Mouse (Mus musculus): ENCODE results near the gene Erg. TPM values are rescaled to one million over a fixed set of nuclear protein-coding genes. Genes with fewer than 3 reads are reported as not detected.

Erg gene
- polyA plus RNA-seq, 1 experiment from 2014 or later = 1.8 TPM

DNA sequence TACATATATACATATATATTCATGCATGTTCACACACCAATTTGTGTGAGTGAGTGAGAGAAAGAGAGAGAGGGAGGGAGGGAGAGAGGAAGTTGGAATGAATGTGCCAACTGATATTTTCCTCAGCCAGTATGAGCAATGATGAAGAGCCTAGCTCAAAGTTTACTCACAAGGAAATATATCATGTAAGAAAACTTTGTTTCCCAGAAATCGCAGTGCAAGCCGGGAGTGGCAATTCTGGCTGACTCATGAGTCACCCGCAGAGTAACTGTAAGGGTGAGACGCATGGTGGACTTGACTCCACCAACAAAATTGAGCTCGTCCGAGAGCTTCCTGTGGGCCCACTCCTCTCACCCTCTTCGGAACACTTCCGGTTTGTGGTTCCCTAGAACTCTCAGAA lies 149.8 kb downstream of the Erg start:
- DNase-seq (ENCODE audit: low spot score) (no peak), ATAC-seq (replicated peaks; ENCODE audit: low FRiP score) (no peak)
- no peaks in the 10 kb centered on the region for H3K27me3 ChIP-seq (ENCODE audit: control insufficient read depth, insufficient read depth, low read length)
- no peaks in the 10 kb centered on the region for H3K9me3 ChIP-seq (ENCODE audit: control insufficient read depth, low read length)
- no peaks in the 10 kb centered on the region for H3K4me1 ChIP-seq (replicated peaks; ENCODE audit: control insufficient read depth, insufficient read depth, low read length)
- WGBS = 84% methylated on average over 8 of the region's 8 CpGs
- H3K36me3 ChIP-seq (ENCODE audit: control insufficient read depth, insufficient read depth, low read length) = no peaks in the 10 kb centered on the region
- no peak overlapping the region for H3K4me2 ChIP-seq (ENCODE audit: low read depth, low read length, severe bottlenecking)
- no peak overlapping the region for H3K9ac ChIP-seq (ENCODE audit: low read length)
- H3K27ac ChIP-seq (ENCODE audit: low read depth, low read length) = no peak overlapping the region
- H3K4me3 ChIP-seq (ENCODE audit: low read depth, low read length) = no peak overlapping the region

DNA sequence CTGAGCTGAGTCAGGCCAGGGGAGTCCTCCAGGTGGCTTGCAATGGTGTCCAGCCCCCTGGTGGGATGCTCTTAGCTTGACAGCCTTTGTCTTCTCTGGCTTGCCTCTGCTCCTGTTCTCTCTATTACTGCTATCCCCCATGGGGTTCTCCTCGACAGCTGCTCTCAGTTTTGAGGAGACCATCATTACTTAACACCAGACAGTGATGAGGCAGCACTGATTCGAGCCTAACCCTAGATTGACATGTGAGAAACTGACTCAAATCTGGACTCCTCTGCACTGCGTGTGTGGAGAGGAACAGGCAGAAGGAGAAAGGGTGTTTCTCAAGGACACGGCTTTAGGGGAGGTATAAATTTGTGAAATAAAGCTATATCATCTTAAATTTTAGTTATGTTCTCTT lies 150.3 kb downstream of the Erg start:
- Histone ChIP-seq H3K4me3 (ENCODE audit: low read depth, low read length) (no peak overlapping the region), H3K9me3 (ENCODE audit: control insufficient read depth, low read length) (no peaks in the 10 kb centered on the region), H3K27ac (ENCODE audit: low read depth, low read length) (no peak overlapping the region), H3K9ac (ENCODE audit: low read length) (no peak overlapping the region), H3K27me3 (ENCODE audit: control insufficient read depth, insufficient read depth, low read length) (no peaks in the 10 kb centered on the region), H3K4me1 (replicated peaks; ENCODE audit: control insufficient read depth, insufficient read depth, low read length) (no peaks in the 10 kb centered on the region), H3K4me2 (ENCODE audit: low read depth, low read length, severe bottlenecking) (no peak overlapping the region), H3K36me3 (ENCODE audit: control insufficient read depth, insufficient read depth, low read length) (no peaks in the 10 kb centered on the region)
- DNase-seq (ENCODE audit: low spot score) = no peak
- no peak for ATAC-seq (replicated peaks; ENCODE audit: low FRiP score)
- WGBS = 72% methylated on average over 4 of the region's 4 CpGs

DNA sequence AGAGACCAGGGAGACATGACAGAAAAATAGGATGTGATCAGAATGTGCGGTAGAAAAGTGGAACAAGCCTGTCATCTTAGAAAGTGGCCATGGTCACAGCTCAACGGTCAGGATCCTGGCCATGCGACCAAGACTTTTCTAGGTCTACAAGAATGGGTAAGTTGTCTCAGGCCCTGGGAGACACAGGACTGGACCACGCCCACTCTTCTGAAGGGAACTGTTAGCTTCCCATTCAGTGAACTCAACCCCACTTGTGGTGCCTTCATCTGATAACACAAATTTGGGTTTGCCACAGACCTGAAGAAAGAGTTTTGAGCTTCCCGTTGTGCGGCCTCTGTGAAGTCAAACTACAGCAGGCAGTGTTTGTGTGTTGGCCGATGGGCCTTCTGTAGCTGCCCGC lies 152.0 kb downstream of the Erg start:
- DNase-seq (ENCODE audit: low spot score) (no peak), ATAC-seq (replicated peaks; ENCODE audit: low FRiP score) (no peak)
- H3K9ac ChIP-seq (ENCODE audit: low read length) = no peak overlapping the region
- no peaks in the 10 kb centered on the region for H3K9me3 ChIP-seq (ENCODE audit: control insufficient read depth, low read length)
- H3K4me2 ChIP-seq (ENCODE audit: low read depth, low read length, severe bottlenecking) = no peak overlapping the region
- no peak overlapping the region for H3K27ac ChIP-seq (ENCODE audit: low read depth, low read length)
- no peak overlapping the region for H3K4me3 ChIP-seq (ENCODE audit: low read depth, low read length)
- WGBS = 92% methylated on average over 8 of the region's 8 CpGs
- no peaks in the 10 kb centered on the region for H3K36me3 ChIP-seq (ENCODE audit: control insufficient read depth, insufficient read depth, low read length)
- no peaks in the 10 kb centered on the region for H3K27me3 ChIP-seq (ENCODE audit: control insufficient read depth, insufficient read depth, low read length)
- no peaks in the 10 kb centered on the region for H3K4me1 ChIP-seq (replicated peaks; ENCODE audit: control insufficient read depth, insufficient read depth, low read length)

DNA sequence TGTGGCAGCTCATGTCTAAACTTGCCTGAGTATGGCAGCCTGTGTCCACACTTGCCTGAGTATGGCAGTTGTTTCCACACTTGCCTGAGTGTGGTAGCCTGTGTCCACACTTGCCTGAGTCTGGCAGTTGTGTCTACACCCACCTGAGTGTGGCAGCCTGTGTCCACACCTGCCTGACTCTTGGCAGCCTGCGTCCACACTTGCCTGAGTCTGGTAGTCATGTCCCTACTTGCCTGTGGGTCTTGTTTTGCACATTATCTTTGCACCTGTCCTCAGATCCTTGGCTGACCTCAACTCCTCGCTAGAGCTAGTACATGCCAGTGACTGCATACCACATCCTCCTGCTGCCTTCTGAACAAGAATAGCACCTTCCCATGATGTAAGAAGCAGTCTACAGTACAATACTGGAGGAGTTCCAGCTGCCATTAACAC lies 153.8 kb downstream of the Erg start:
- DNase-seq (ENCODE audit: low spot score) = no peak
- 92% methylated on average over 2 of the region's 2 CpGs for WGBS
- H3K27ac ChIP-seq (ENCODE audit: low read depth, low read length) = no peak overlapping the region
- no peak for ATAC-seq (replicated peaks; ENCODE audit: low FRiP score)
- H3K4me2 ChIP-seq (ENCODE audit: low read depth, low read length, severe bottlenecking) = no peak overlapping the region
- H3K4me3 ChIP-seq (ENCODE audit: low read depth, low read length) = no peak overlapping the region
- H3K9ac ChIP-seq (ENCODE audit: low read length) = no peak overlapping the region
- H3K36me3 ChIP-seq (ENCODE audit: control insufficient read depth, insufficient read depth, low read length) = no peaks in the 10 kb centered on the region
- no peaks in the 10 kb centered on the region for H3K4me1 ChIP-seq (replicated peaks; ENCODE audit: control insufficient read depth, insufficient read depth, low read length)
- H3K27me3 ChIP-seq (ENCODE audit: control insufficient read depth, insufficient read depth, low read length) = no peaks in the 10 kb centered on the region
- no peaks in the 10 kb centered on the region for H3K9me3 ChIP-seq (ENCODE audit: control insufficient read depth, low read length)

DNA sequence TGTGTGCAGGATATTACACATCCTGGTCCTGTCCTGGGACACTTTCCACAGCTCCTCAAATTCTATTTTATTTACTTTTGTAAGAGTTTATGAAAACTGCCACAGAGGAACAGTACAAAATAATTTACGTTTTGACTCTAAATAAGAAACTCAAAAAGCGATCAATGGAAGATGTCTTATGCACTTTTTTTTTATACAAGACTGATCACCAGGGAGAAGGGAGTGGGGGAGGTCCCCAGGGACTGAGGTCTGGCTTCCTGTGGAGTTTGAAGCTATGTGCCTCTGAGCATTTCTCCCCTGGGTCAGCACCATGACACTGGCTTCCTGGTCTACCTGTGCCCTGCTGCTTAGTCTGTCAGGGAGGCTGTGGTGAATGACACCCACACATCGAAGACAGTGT lies 156.5 kb downstream of the Erg start:
- Histone ChIP-seq H3K36me3 (ENCODE audit: control insufficient read depth, insufficient read depth, low read length) (no peaks in the 10 kb centered on the region), H3K9ac (ENCODE audit: low read length) (no peak overlapping the region), H3K4me1 (replicated peaks; ENCODE audit: control insufficient read depth, insufficient read depth, low read length) (no peaks in the 10 kb centered on the region), H3K27me3 (ENCODE audit: control insufficient read depth, insufficient read depth, low read length) (no peaks in the 10 kb centered on the region), H3K4me2 (ENCODE audit: low read depth, low read length, severe bottlenecking) (no peak overlapping the region), H3K27ac (ENCODE audit: low read depth, low read length) (no peak overlapping the region), H3K9me3 (ENCODE audit: control insufficient read depth, low read length) (no peaks in the 10 kb centered on the region), H3K4me3 (ENCODE audit: low read depth, low read length) (no peak overlapping the region)
- ATAC-seq (replicated peaks; ENCODE audit: low FRiP score) (no peak), DNase-seq (ENCODE audit: low spot score) (no peak)
- 93% methylated on average over 3 of the region's 3 CpGs for WGBS

DNA sequence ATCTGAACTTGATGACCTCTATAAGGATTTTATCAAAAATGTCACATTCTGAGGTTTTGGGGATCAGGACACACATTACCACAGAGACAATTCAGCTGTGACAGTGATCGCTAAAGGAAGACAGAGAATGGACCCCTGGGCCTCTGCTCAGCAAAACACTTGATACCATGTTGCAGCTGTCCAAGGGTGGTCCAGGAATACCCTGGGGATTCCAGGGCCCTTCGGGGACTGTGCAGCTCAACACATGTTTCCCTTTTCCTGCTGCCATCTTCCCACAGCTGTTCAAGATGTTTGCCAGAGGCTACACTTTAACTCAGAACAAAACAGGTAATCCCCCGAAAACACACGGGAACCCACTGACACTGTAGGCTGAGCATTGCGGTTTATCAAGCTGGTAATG lies 158.2 kb downstream of the Erg start:
- Histone ChIP-seq H3K4me3 (ENCODE audit: low read depth, low read length) (no peak overlapping the region), H3K36me3 (ENCODE audit: control insufficient read depth, insufficient read depth, low read length) (no peaks in the 10 kb centered on the region), H3K27ac (ENCODE audit: low read depth, low read length) (no peak overlapping the region), H3K27me3 (ENCODE audit: control insufficient read depth, insufficient read depth, low read length) (no peaks in the 10 kb centered on the region), H3K4me1 (replicated peaks; ENCODE audit: control insufficient read depth, insufficient read depth, low read length) (no peaks in the 10 kb centered on the region), H3K4me2 (ENCODE audit: low read depth, low read length, severe bottlenecking) (no peak overlapping the region), H3K9ac (ENCODE audit: low read length) (no peak overlapping the region), H3K9me3 (ENCODE audit: control insufficient read depth, low read length) (no peaks in the 10 kb centered on the region)
- 86% methylated on average over 5 of the region's 5 CpGs for WGBS
- no peak for ATAC-seq (replicated peaks; ENCODE audit: low FRiP score)
- DNase-seq (ENCODE audit: low spot score) = no peak

DNA sequence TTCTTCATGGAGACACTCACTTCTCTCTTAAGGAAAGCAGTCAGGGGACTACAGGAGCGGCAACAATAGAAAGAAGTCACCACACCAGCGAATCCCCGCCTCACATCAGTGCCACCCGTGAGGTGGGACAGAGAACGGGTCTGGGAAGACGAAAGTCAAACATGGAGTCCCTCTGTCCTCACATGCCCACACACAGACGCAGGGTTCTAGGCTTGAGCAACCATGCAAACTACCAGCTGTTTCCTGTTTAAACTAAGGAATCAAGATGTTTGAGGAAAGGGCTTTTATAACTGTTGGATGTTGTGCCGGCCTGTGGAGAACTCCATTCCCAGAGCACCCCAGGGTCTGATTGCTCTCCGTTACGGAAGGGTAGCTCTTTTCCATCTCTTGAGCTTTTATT lies 158.9 kb downstream of the Erg start:
- H3K9me3 ChIP-seq (ENCODE audit: control insufficient read depth, low read length) = no peaks in the 10 kb centered on the region
- DNase-seq (ENCODE audit: low spot score) (no peak), ATAC-seq (replicated peaks; ENCODE audit: low FRiP score) (no peak)
- H3K4me3 ChIP-seq (ENCODE audit: low read depth, low read length) = no peak overlapping the region
- 91% methylated on average over 10 of the region's 10 CpGs for WGBS
- no peak overlapping the region for H3K27ac ChIP-seq (ENCODE audit: low read depth, low read length)
- H3K4me2 ChIP-seq (ENCODE audit: low read depth, low read length, severe bottlenecking) = no peak overlapping the region
- no peaks in the 10 kb centered on the region for H3K4me1 ChIP-seq (replicated peaks; ENCODE audit: control insufficient read depth, insufficient read depth, low read length)
- H3K9ac ChIP-seq (ENCODE audit: low read length) = no peak overlapping the region
- H3K36me3 ChIP-seq (ENCODE audit: control insufficient read depth, insufficient read depth, low read length) = no peaks in the 10 kb centered on the region
- H3K27me3 ChIP-seq (ENCODE audit: control insufficient read depth, insufficient read depth, low read length) = no peaks in the 10 kb centered on the region

DNA sequence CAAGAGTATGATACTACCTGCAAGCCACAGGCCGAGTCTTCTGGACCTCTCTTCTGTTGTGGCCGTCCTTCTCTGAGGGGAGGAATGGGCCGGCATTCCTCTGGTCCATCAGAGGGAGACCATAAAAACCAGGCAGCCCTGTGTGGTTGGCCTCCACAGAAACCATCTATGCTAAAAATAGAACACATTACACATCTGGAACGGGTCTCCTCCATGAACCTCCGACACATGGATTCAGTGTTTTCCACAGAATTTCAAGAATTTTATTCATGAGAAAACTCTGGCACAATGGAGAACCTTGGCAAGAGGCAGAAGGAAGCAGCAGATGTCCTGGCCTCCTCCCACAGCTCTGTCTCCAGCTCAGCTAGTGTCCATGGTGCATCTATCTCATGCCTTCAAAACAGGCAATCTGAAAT lies 163.7 kb downstream of the Erg start:
- H3K36me3 ChIP-seq (ENCODE audit: control insufficient read depth, insufficient read depth, low read length) = no peaks in the 10 kb centered on the region
- no peak overlapping the region for H3K4me2 ChIP-seq (ENCODE audit: low read depth, low read length, severe bottlenecking)
- H3K9ac ChIP-seq (ENCODE audit: low read length) = no peak overlapping the region
- ATAC-seq (replicated peaks; ENCODE audit: low FRiP score) = no peak
- H3K4me3 ChIP-seq (ENCODE audit: low read depth, low read length) = no peak overlapping the region
- no peaks in the 10 kb centered on the region; the same call in 1 of the 2 replicates for H3K4me1 ChIP-seq (replicated peaks; ENCODE audit: control insufficient read depth, insufficient read depth, low read length)
- 88% methylated on average over 5 of the region's 5 CpGs for whole genome bisulfite sequencing
- H3K9me3 ChIP-seq (ENCODE audit: control insufficient read depth, low read length) = no peaks in the 10 kb centered on the region
- DNase-seq (ENCODE audit: low spot score) = no peak
- no peaks in the 10 kb centered on the region for H3K27me3 ChIP-seq (ENCODE audit: control insufficient read depth, insufficient read depth, low read length)
- H3K27ac ChIP-seq (ENCODE audit: low read depth, low read length) = no peak overlapping the region

DNA sequence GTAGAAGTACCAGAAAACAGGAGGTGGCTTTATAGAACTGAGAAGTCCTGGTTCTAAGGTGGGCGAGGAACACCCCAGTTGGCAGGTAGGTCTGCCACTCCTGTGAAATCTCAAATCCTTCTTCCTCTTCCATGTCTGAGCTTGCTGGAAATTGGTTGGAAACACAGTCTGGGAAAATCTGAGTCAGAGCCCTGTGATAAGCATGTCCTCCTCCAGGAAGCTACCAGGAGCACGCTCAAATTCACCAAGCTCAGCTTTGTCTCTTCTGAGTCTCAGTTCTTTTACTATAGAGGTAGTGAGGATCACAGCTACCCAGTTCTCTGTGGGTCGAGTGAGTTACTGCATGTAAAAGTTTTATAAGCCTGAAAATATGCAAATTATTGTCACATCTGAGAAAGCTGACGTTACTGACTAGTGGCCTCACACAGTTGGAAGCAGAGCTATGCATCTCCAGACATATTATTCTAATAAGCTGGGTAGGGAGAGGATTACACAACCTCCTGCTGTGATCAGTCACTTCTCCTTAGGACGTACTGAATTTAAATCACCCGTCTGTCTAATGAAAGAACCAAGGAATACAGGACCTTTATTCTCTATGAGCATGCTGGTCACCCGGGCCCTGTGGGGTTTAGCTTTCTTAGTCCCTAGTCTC lies 165.0 kb downstream of the Erg start:
- Histone ChIP-seq H3K4me3 (ENCODE audit: low read depth, low read length) (no peak overlapping the region), H3K27ac (ENCODE audit: low read depth, low read length) (no peak overlapping the region), H3K36me3 (ENCODE audit: control insufficient read depth, insufficient read depth, low read length) (no peaks in the 10 kb centered on the region), H3K27me3 (ENCODE audit: control insufficient read depth, insufficient read depth, low read length) (no peaks in the 10 kb centered on the region), H3K9me3 (ENCODE audit: control insufficient read depth, low read length) (no peaks in the 10 kb centered on the region), H3K4me1 (replicated peaks; ENCODE audit: control insufficient read depth, insufficient read depth, low read length) (no peaks in the 10 kb centered on the region; the same call in 1 of the 2 replicates), H3K4me2 (ENCODE audit: low read depth, low read length, severe bottlenecking) (no peak overlapping the region), H3K9ac (ENCODE audit: low read length) (no peak overlapping the region; the same call in 1 of the 2 replicates)
- ATAC-seq (replicated peaks; ENCODE audit: low FRiP score) = no peak
- no peak for DNase-seq (ENCODE audit: low spot score)
- WGBS = 37% methylated on average over 7 of the region's 7 CpGs
